Mouse (Mus musculus): ENCODE measurements around the gene Zfp869. TPM values are rescaled to one million over a fixed set of nuclear protein-coding genes. Genes with fewer than 3 reads are reported as not detected.

Zfp869 gene
- 74.4 TPM for polyA plus RNA-seq (2014; fragmentation: Illumina TruSeq; extraction: RNeasy Lipid Tissue Mini Kit (QIAGEN cat#74804))

GRCm38 (mm10) chr8:69710624-69711023, at the start of gene Zfp869:
Gene Zfp869, minus strand, starts transcription at chr8:69710724.

GRCm38 (mm10) chr8:69749544-69750454, 39.3 kb upstream of the Zfp869 start, which contains the start of gene Zfp963:
Gene Zfp963, minus strand, starts transcription at chr8:69749970.

Other genes starting within 250 kb of the Zfp869 start
- not detected for gene Gm7697, start 187.7 kb downstream of the Zfp869 start, polyA plus RNA-seq (2014; fragmentation: Illumina TruSeq; extraction: RNeasy Lipid Tissue Mini Kit (QIAGEN cat#74804))
- gene Zfp868, start 85.2 kb downstream of the Zfp869 start, polyA plus RNA-seq (2014; fragmentation: Illumina TruSeq; extraction: RNeasy Lipid Tissue Mini Kit (QIAGEN cat#74804)) = 72.6 TPM
- 22.3 TPM for gene Zfp964, start 56.2 kb downstream of the Zfp869 start, polyA plus RNA-seq (2014; fragmentation: Illumina TruSeq; extraction: RNeasy Lipid Tissue Mini Kit (QIAGEN cat#74804))
- gene Zfp963, start 39.2 kb upstream of the Zfp869 start, polyA plus RNA-seq (2014; fragmentation: Illumina TruSeq; extraction: RNeasy Lipid Tissue Mini Kit (QIAGEN cat#74804)) = 16.9 TPM
- not detected for gene Gm20422, start 64.2 kb upstream of the Zfp869 start, polyA plus RNA-seq (2014; fragmentation: Illumina TruSeq; extraction: RNeasy Lipid Tissue Mini Kit (QIAGEN cat#74804))
- gene Atp13a1, start 80.4 kb upstream of the Zfp869 start, polyA plus RNA-seq (2014; fragmentation: Illumina TruSeq; extraction: RNeasy Lipid Tissue Mini Kit (QIAGEN cat#74804)) = 1.3 TPM
- gene Zfp866, start 80.5 kb upstream of the Zfp869 start, polyA plus RNA-seq (2014; fragmentation: Illumina TruSeq; extraction: RNeasy Lipid Tissue Mini Kit (QIAGEN cat#74804)) = 70.2 TPM
- gene Gmip, start 98.0 kb upstream of the Zfp869 start, polyA plus RNA-seq (2014; fragmentation: Illumina TruSeq; extraction: RNeasy Lipid Tissue Mini Kit (QIAGEN cat#74804)) = 1.9 TPM
- gene Lpar2, start 111.7 kb upstream of the Zfp869 start, polyA plus RNA-seq (2014; fragmentation: Illumina TruSeq; extraction: RNeasy Lipid Tissue Mini Kit (QIAGEN cat#74804)) = 2.7 TPM
- 0.91 TPM for gene Pbx4, start 121.8 kb upstream of the Zfp869 start, polyA plus RNA-seq (2014; fragmentation: Illumina TruSeq; extraction: RNeasy Lipid Tissue Mini Kit (QIAGEN cat#74804))
- not detected for gene Cilp2, start 177.0 kb upstream of the Zfp869 start, polyA plus RNA-seq (2014; fragmentation: Illumina TruSeq; extraction: RNeasy Lipid Tissue Mini Kit (QIAGEN cat#74804))
- not detected for gene Tssk6, start 191.5 kb upstream of the Zfp869 start, polyA plus RNA-seq (2014; fragmentation: Illumina TruSeq; extraction: RNeasy Lipid Tissue Mini Kit (QIAGEN cat#74804))
- not detected for gene Ndufa13, start 191.8 kb upstream of the Zfp869 start, polyA plus RNA-seq (2014; fragmentation: Illumina TruSeq; extraction: RNeasy Lipid Tissue Mini Kit (QIAGEN cat#74804))
- gene Yjefn3, start 192.0 kb upstream of the Zfp869 start, polyA plus RNA-seq (2014; fragmentation: Illumina TruSeq; extraction: RNeasy Lipid Tissue Mini Kit (QIAGEN cat#74804)) = not detected